Mouse (Mus musculus): Measurements from ENCODE around the gene Mospd2.

DNA sequence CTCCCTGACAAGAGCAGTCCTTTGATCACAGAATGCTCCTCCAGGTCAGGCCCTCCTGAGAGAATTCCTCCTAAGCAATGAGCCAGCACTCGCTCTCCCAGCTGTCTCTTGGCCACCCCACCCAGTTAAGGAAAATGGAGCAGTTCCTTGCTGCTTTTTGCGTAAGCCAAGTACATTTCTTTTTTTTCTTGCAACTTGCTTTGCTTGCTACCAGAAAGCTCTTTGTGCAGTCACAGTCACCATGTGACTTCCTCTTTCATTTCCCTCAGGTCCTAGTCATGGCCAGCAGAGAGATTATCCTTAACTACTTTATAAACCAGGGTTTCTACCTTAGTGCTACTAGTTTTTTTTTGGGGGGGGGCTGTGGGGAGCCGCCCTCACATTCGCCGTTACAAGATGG is 38.6 kb downstream of the Mospd2 start:
- no peak for TF ChIP-seq CTCF (IDR thresholded peaks at IDR 0.05; ENCODE audit: insufficient read depth, low read depth, low read length)
- no peak for TF ChIP-seq POLR2A (IDR thresholded peaks at IDR 0.05; ENCODE audit: insufficient read depth, low read depth, low read length)

All from olfactory bulb, adult 2 months (tissue).